Mouse (Mus musculus) hindbrain, embryonic 10.5 days (tissue): ENCODE data around the gene Igsf9b. TPM values are rescaled to one million over a fixed set of nuclear protein-coding genes. Genes with fewer than 3 reads are reported as not detected.

Source experiments
- DNase-seq: peaks from one replicate; pipeline ENCODE4 v3.0.0-alpha.2; 2017; ENCODE audit warnings: low spot score
- H3K27ac ChIP-seq: fragments of 300-500 bp; sonication (generic); 2 replicates; pipeline ENCODE4 v1.5.1; 2016; ENCODE audit warnings: mild to moderate bottlenecking, moderate library complexity
- H3K27me3 ChIP-seq: fragments of 300-500 bp; sonication (generic); 2 replicates; pipeline ENCODE4 v1.6.1; 2016; ENCODE audit warnings: mild to moderate bottlenecking; ENCODE audit not compliant: poor library complexity, insufficient read depth, severe bottlenecking
- H3K36me3 ChIP-seq: fragments of 300-500 bp; sonication (generic); 2 replicates; pipeline ENCODE4 v1.6.1; 2016; ENCODE audit warnings: mild to moderate bottlenecking, moderate library complexity
- H3K4me1 ChIP-seq: fragments of 300-500 bp; sonication (generic); replicated peaks from 2 replicates; pipeline ENCODE4 v1.6.1; 2016; ENCODE audit warnings: mild to moderate bottlenecking
- H3K4me3 ChIP-seq: fragments of 300-500 bp; sonication (generic); 2 replicates; pipeline ENCODE4 v1.5.1; 2016; ENCODE audit warnings: mild to moderate bottlenecking, moderate library complexity
- H3K9me3 ChIP-seq: fragments of 300-500 bp; sonication (generic); 2 replicates; pipeline ENCODE4 v1.6.1; 2016; ENCODE audit warnings: mild to moderate bottlenecking, moderate library complexity
- WGBS: fragments of 180-500 bp; shearing (Covaris S2); methylation state at CpG from one replicate; pipeline ENCODE4 v1.1.7; 2016; 5-methylcytosine and 5-hydroxymethylcytosine counted together
- polyA plus RNA-seq: library from polyadenylated mRNA; unstranded; fragments of >200 nt; fragmentation: Nextera tagmentation; extraction: Ambion mirVana; gene quantifications from 2 replicates; pipeline ENCODE4 v1.2.1, GENCODE M21; 2016

Igsf9b gene
- polyA plus RNA-seq, 1 experiment from 2014 or later = 6.9 TPM

GRCm38 (mm10) chr9:27276282-27276839 is 22.6 kb upstream of the Igsf9b start:
- Histone ChIP-seq H3K27ac (no peak overlapping the region), H3K36me3 (no peaks in the 10 kb centered on the region), H3K4me1 (peaks cover 12% of the 10 kb centered on the region), H3K9me3 (no peaks in the 10 kb centered on the region), H3K27me3 (no peaks in the 10 kb centered on the region), H3K4me3 (no peak overlapping the region)
- 85% methylated on average over 8 of the region's 8 CpGs for WGBS
- DNase-seq = no peak

GRCm38 (mm10) chr9:27277401-27278087 is 21.5 kb upstream of the Igsf9b start:
- no peaks in the 10 kb centered on the region for H3K36me3 ChIP-seq
- DNase-seq = no peak
- no peaks in the 10 kb centered on the region for H3K27me3 ChIP-seq
- no peaks in the 10 kb centered on the region for H3K9me3 ChIP-seq
- H3K4me1 ChIP-seq = peaks cover 12% of the 10 kb centered on the region
- WGBS = 81% methylated on average over 5 of the region's 5 CpGs
- H3K27ac ChIP-seq = no peak overlapping the region
- no peak overlapping the region for H3K4me3 ChIP-seq

GRCm38 (mm10) chr9:27279041-27279440 is 20.0 kb upstream of the Igsf9b start:
- Histone ChIP-seq H3K36me3 (no peaks in the 10 kb centered on the region), H3K4me1 (peaks cover 12% of the 10 kb centered on the region), H3K27me3 (no peaks in the 10 kb centered on the region), H3K9me3 (no peaks in the 10 kb centered on the region), H3K4me3 (no peak overlapping the region), H3K27ac (no peak overlapping the region; the same call in 1 of the 2 replicates)
- WGBS = 78% methylated on average over 1 of the region's 1 CpGs
- DNase-seq = no peak

- Histone ChIP-seq H3K4me3 (no peak overlapping the region), H3K27ac (no peak overlapping the region), H3K4me1 (peaks cover 12% of the 10 kb centered on the region), H3K36me3 (no peaks in the 10 kb centered on the region), H3K9me3 (no peaks in the 10 kb centered on the region), H3K27me3 (peaks cover 7% of the 10 kb centered on the region; the same call in 1 of the 2 replicates)
- WGBS = 86% methylated on average over 4 of the region's 4 CpGs
- no peak for DNase-seq
Measured at GRCm38 (mm10) chr9:27280976-27281375, 18.0 kb upstream of the Igsf9b start.

GRCm38 (mm10) chr9:27285719-27286249 is 13.2 kb upstream of the Igsf9b start:
- WGBS = 75% methylated on average over 3 of the region's 3 CpGs

GRCm38 (mm10) chr9:27286296-27286695 is 12.7 kb upstream of the Igsf9b start:
- Histone ChIP-seq H3K36me3 (no peaks in the 10 kb centered on the region), H3K4me3 (no peak overlapping the region), H3K27ac (no peak overlapping the region), H3K4me1 (peaks cover 32% of the 10 kb centered on the region), H3K27me3 (peaks cover 17% of the 10 kb centered on the region), H3K9me3 (no peaks in the 10 kb centered on the region)
- WGBS = 83% methylated on average over 4 of the region's 4 CpGs
- DNase-seq = no peak

More at GRCm38 (mm10) chr9:27285719-27286249, 13.2 kb upstream of the Igsf9b start:
- Histone ChIP-seq H3K36me3 (no peaks in the 10 kb centered on the region), H3K27me3 (peaks cover 16% of the 10 kb centered on the region), H3K4me1 (peaks cover 32% of the 10 kb centered on the region), H3K9me3 (no peaks in the 10 kb centered on the region), H3K27ac (no peak overlapping the region), H3K4me3 (no peak overlapping the region)
- DNase-seq = no peak

GRCm38 (mm10) chr9:27286859-27287258 is 12.1 kb upstream of the Igsf9b start:
- no peaks in the 10 kb centered on the region for H3K9me3 ChIP-seq
- no peak overlapping the region for H3K4me3 ChIP-seq
- H3K36me3 ChIP-seq = no peaks in the 10 kb centered on the region
- no peak overlapping the region for H3K27ac ChIP-seq
- peaks cover 22% of the 10 kb centered on the region for H3K27me3 ChIP-seq
- no peak for DNase-seq
- WGBS = 88% methylated on average over 4 of the region's 4 CpGs
- peaks cover 32% of the 10 kb centered on the region for H3K4me1 ChIP-seq

GRCm38 (mm10) chr9:27287419-27287818 is 11.6 kb upstream of the Igsf9b start:
- no peaks in the 10 kb centered on the region for H3K36me3 ChIP-seq
- 40% methylated on average over 5 of the region's 5 CpGs for WGBS
- H3K4me1 ChIP-seq = peaks cover 32% of the 10 kb centered on the region
- H3K27me3 ChIP-seq = peaks cover 26% of the 10 kb centered on the region
- H3K27ac ChIP-seq = no peak overlapping the region
- H3K4me3 ChIP-seq = no peak overlapping the region
- H3K9me3 ChIP-seq = no peaks in the 10 kb centered on the region
- peak; percentile 42 for DNase-seq

GRCm38 (mm10) chr9:27288442-27288841 is 10.6 kb upstream of the Igsf9b start:
- Histone ChIP-seq H3K27ac (0 out of 2 replicates have a peak overlapping the region, but pooled peaks have one; percentile 50), H3K36me3 (no peaks in the 10 kb centered on the region), H3K9me3 (no peaks in the 10 kb centered on the region), H3K4me1 (peaks cover 32% of the 10 kb centered on the region), H3K27me3 (peaks cover 26% of the 10 kb centered on the region), H3K4me3 (no peak overlapping the region)
- WGBS = 21% methylated on average over 7 of the region's 7 CpGs
- peak; percentile 62 for DNase-seq

GRCm38 (mm10) chr9:27289543-27290308 is 9.3 kb upstream of the Igsf9b start:
- H3K27me3 ChIP-seq = peaks cover 26% of the 10 kb centered on the region
- H3K4me1 ChIP-seq = peaks cover 32% of the 10 kb centered on the region
- WGBS = 50% methylated on average over 7 of the region's 7 CpGs
- H3K36me3 ChIP-seq = no peaks in the 10 kb centered on the region
- DNase-seq = no peak
- H3K9me3 ChIP-seq = no peaks in the 10 kb centered on the region
- H3K27ac ChIP-seq = peak overlapping the region; percentile 73
- no peak overlapping the region for H3K4me3 ChIP-seq

- H3K9me3 ChIP-seq = no peaks in the 10 kb centered on the region
- H3K4me1 ChIP-seq = peaks cover 22% of the 10 kb centered on the region
- H3K36me3 ChIP-seq = no peaks in the 10 kb centered on the region
- WGBS = 81% methylated on average over 4 of the region's 4 CpGs
- no peak for DNase-seq
- H3K27ac ChIP-seq = no peak overlapping the region
- H3K27me3 ChIP-seq = peaks cover 21% of the 10 kb centered on the region; the same call in 1 of the 2 replicates
- H3K4me3 ChIP-seq = no peak overlapping the region
Measured at GRCm38 (mm10) chr9:27294380-27294779, 4.6 kb upstream of the Igsf9b start.

GRCm38 (mm10) chr9:27299286-27300187 is 533 bp downstream of the Igsf9b start:
- WGBS = under 1% methylated on average over 68 of the region's 68 CpGs
- H3K4me1 ChIP-seq = peaks cover 60% of the 10 kb centered on the region
- H3K4me3 ChIP-seq = peak overlapping the region; percentile 73
- H3K27ac ChIP-seq = peak overlapping the region; percentile 80
- DNase-seq = peak; percentile 54
- H3K27me3 ChIP-seq = peaks cover 25% of the 10 kb centered on the region
- H3K9me3 ChIP-seq = no peaks in the 10 kb centered on the region
- H3K36me3 ChIP-seq = no peaks in the 10 kb centered on the region
